Mouse (Mus musculus): ENCODE results near the gene Fem1a. TPM values are rescaled to one million over a fixed set of nuclear protein-coding genes. Genes with fewer than 3 reads are reported as not detected.

Gene Fem1a
- polyA plus RNA-seq, 1 experiment from 2014 or later = 18.3 TPM

- H3K9me3 ChIP-seq (ENCODE audit: control insufficient read depth, low read length) = no peaks in the 10 kb centered on the region
- 3% methylated on average over 23 of the region's 23 CpGs for WGBS
- DNase-seq (ENCODE audit: low spot score) (peak; percentile 64), ATAC-seq (ENCODE audit: insufficient read depth, low FRiP score, low TSS enrichment) (no peak)
- H3K9ac ChIP-seq (ENCODE audit: low read length) = peak overlapping the region; percentile 48
- H3K27me3 ChIP-seq (ENCODE audit: control insufficient read depth, insufficient read depth, low read length) = no peaks in the 10 kb centered on the region
- peaks cover 10% of the 10 kb centered on the region for H3K4me1 ChIP-seq (ENCODE audit: control insufficient read depth, insufficient read depth, low read length)
- peak overlapping the region; percentile 42 for H3K4me3 ChIP-seq (ENCODE audit: low read depth, low read length)
- peak overlapping the region; percentile 58; the same call in 1 of the 2 replicates for H3K27ac ChIP-seq (ENCODE audit: low read depth, low read length)
- peak overlapping the region; percentile 63 for H3K4me2 ChIP-seq (ENCODE audit: low read depth)
- H3K36me3 ChIP-seq (ENCODE audit: control insufficient read depth, insufficient read depth, low read length) = peaks cover 2% of the 10 kb centered on the region
Measured at GRCm38 (mm10) chr17:56289371-56290331, 33.0 kb downstream of the Fem1a start.

GRCm38 (mm10) chr17:56290388-56291170, 34.0 kb downstream of the Fem1a start:
- ATAC-seq (ENCODE audit: insufficient read depth, low FRiP score, low TSS enrichment) (peak; percentile 75), DNase-seq (ENCODE audit: low spot score) (peak; percentile 90)
- 0 out of 2 replicates have a peak overlapping the region, but pooled peaks have one; percentile 35 for H3K27ac ChIP-seq (ENCODE audit: low read depth, low read length)
- H3K4me1 ChIP-seq (ENCODE audit: control insufficient read depth, insufficient read depth, low read length) = peaks cover 10% of the 10 kb centered on the region
- no peaks in the 10 kb centered on the region for H3K9me3 ChIP-seq (ENCODE audit: control insufficient read depth, low read length)
- H3K36me3 ChIP-seq (ENCODE audit: control insufficient read depth, insufficient read depth, low read length) = peaks cover 2% of the 10 kb centered on the region; the same call in 1 of the 2 replicates
- H3K27me3 ChIP-seq (ENCODE audit: control insufficient read depth, insufficient read depth, low read length) = no peaks in the 10 kb centered on the region
- H3K4me3 ChIP-seq (ENCODE audit: low read depth, low read length) = peak overlapping the region; percentile 42
- peak overlapping the region; percentile 63 for H3K4me2 ChIP-seq (ENCODE audit: low read depth)
- H3K9ac ChIP-seq (ENCODE audit: low read length) = peak overlapping the region; percentile 48
- 3% methylated on average over 17 of the region's 17 CpGs for WGBS

DNA sequence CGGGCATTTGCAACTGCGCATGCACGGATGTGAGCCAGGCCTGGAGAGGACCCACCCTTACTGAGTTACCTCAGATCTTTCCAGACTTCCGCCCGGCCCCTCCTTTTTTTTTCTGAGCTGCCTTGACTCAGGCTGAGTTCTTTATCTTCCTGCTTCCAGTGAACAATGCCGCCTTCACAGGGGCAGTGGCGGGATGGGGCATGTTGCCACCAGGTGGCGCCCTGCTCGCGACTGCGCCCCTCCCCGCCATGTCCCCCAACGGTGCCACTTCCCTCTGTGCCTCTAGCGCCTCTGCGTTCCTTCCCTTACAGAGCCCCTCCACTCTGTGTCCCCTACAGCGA, 34.5 kb downstream of the Fem1a start:
- 0 out of 2 replicates have a peak overlapping the region, but pooled peaks have one; percentile 35 for H3K27ac ChIP-seq (ENCODE audit: low read depth, low read length)
- H3K4me2 ChIP-seq (ENCODE audit: low read depth) = peak overlapping the region; percentile 41
- H3K27me3 ChIP-seq (ENCODE audit: control insufficient read depth, insufficient read depth, low read length) = no peaks in the 10 kb centered on the region
- 1% methylated on average over 16 of the region's 16 CpGs for WGBS
- H3K4me3 ChIP-seq (ENCODE audit: low read depth, low read length) = no peak overlapping the region; the same call in 1 of the 2 replicates
- no peaks in the 10 kb centered on the region; the same call in 1 of the 2 replicates for H3K36me3 ChIP-seq (ENCODE audit: control insufficient read depth, insufficient read depth, low read length)
- peak overlapping the region; percentile 55 for H3K9ac ChIP-seq (ENCODE audit: low read length)
- ATAC-seq (ENCODE audit: insufficient read depth, low FRiP score, low TSS enrichment) (peak; percentile 78), DNase-seq (ENCODE audit: low spot score) (peak; percentile 91)
- no peaks in the 10 kb centered on the region for H3K9me3 ChIP-seq (ENCODE audit: control insufficient read depth, low read length)
- peaks cover 10% of the 10 kb centered on the region for H3K4me1 ChIP-seq (ENCODE audit: control insufficient read depth, insufficient read depth, low read length)

- Histone ChIP-seq H3K9ac (ENCODE audit: low read length) (peak overlapping the region; percentile 55; the same call in 1 of the 2 replicates), H3K4me3 (ENCODE audit: low read depth, low read length) (no peak overlapping the region), H3K27ac (ENCODE audit: low read depth, low read length) (no peak overlapping the region), H3K36me3 (ENCODE audit: control insufficient read depth, insufficient read depth, low read length) (no peaks in the 10 kb centered on the region), H3K9me3 (ENCODE audit: control insufficient read depth, low read length) (no peaks in the 10 kb centered on the region), H3K4me2 (ENCODE audit: low read depth) (peak overlapping the region; percentile 41; the same call in 1 of the 2 replicates), H3K4me1 (ENCODE audit: control insufficient read depth, insufficient read depth, low read length) (peaks cover 10% of the 10 kb centered on the region), H3K27me3 (ENCODE audit: control insufficient read depth, insufficient read depth, low read length) (no peaks in the 10 kb centered on the region)
- DNase-seq (ENCODE audit: low spot score) (no peak), ATAC-seq (ENCODE audit: insufficient read depth, low FRiP score, low TSS enrichment) (no peak)
- WGBS = 70% methylated on average over 7 of the region's 7 CpGs
Measured at GRCm38 (mm10) chr17:56291826-56292475, 35.3 kb downstream of the Fem1a start.

- H3K27ac ChIP-seq (ENCODE audit: low read depth, low read length) = no peak within 1 kb of the TSS
- H3K36me3 ChIP-seq (ENCODE audit: control insufficient read depth, insufficient read depth, low read length) = no peaks in the 10 kb centered on the region
- H3K4me3 ChIP-seq (ENCODE audit: low read depth, low read length) = no peak within 1 kb of the TSS
- H3K4me2 ChIP-seq (ENCODE audit: low read depth) = no peak within 1 kb of the TSS
- no peak for ATAC-seq (ENCODE audit: insufficient read depth, low FRiP score, low TSS enrichment)
- no peak for DNase-seq (ENCODE audit: low spot score)
- no peaks in the 10 kb centered on the region for H3K27me3 ChIP-seq (ENCODE audit: control insufficient read depth, insufficient read depth, low read length)
- no peaks in the 10 kb centered on the region for H3K9me3 ChIP-seq (ENCODE audit: control insufficient read depth, low read length)
- 79% methylated on average over 4 of the region's 4 CpGs for WGBS
- H3K4me1 ChIP-seq (ENCODE audit: control insufficient read depth, insufficient read depth, low read length) = peaks cover 10% of the 10 kb centered on the region
- no peak within 1 kb of the TSS; the same call in 1 of the 2 replicates for H3K9ac ChIP-seq (ENCODE audit: low read length)
Measured at GRCm38 (mm10) chr17:56292531-56293222, 36.1 kb downstream of the Fem1a start, which contains the start of gene Plin3. Gene Plin3 (minus strand): TSS chr17:56292873.

GRCm38 (mm10) chr17:56293291-56293690, 36.7 kb downstream of the Fem1a start:
- H3K4me1 ChIP-seq (ENCODE audit: control insufficient read depth, insufficient read depth, low read length) = peaks cover 10% of the 10 kb centered on the region
- no peaks in the 10 kb centered on the region for H3K9me3 ChIP-seq (ENCODE audit: control insufficient read depth, low read length)
- no peak overlapping the region for H3K4me3 ChIP-seq (ENCODE audit: low read depth, low read length)
- WGBS = 63% methylated on average over 1 of the region's 1 CpGs
- no peak overlapping the region for H3K9ac ChIP-seq (ENCODE audit: low read length)
- H3K36me3 ChIP-seq (ENCODE audit: control insufficient read depth, insufficient read depth, low read length) = no peaks in the 10 kb centered on the region
- no peak overlapping the region for H3K27ac ChIP-seq (ENCODE audit: low read depth, low read length)
- no peak for DNase-seq (ENCODE audit: low spot score)
- no peak overlapping the region for H3K4me2 ChIP-seq (ENCODE audit: low read depth)
- ATAC-seq (ENCODE audit: insufficient read depth, low FRiP score, low TSS enrichment) = no peak
- H3K27me3 ChIP-seq (ENCODE audit: control insufficient read depth, insufficient read depth, low read length) = no peaks in the 10 kb centered on the region

DNA sequence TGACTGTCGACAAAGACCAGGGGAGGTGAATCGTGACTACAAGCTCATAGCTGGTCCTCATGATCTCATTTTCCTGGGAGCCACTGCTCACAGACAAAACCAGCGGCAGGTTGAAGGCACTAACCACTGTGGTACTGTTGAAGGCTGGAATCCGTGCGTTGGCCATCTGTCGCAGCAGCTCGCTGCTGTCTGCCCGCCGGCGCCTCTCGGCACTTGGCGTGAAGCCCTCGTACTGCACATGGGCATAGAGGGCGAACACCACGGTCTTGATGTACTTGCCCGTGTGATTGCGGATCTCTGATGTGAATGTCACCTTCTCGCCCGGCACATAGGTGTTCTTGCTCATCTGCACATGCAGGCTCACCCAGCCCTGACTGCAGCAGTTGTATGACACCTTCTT, 37.6 kb downstream of the Fem1a start:
- Histone ChIP-seq H3K4me3 (ENCODE audit: low read depth, low read length) (no peak overlapping the region), H3K27me3 (ENCODE audit: control insufficient read depth, insufficient read depth, low read length) (no peaks in the 10 kb centered on the region), H3K4me1 (ENCODE audit: control insufficient read depth, insufficient read depth, low read length) (peaks cover 7% of the 10 kb centered on the region), H3K27ac (ENCODE audit: low read depth, low read length) (no peak overlapping the region), H3K9me3 (ENCODE audit: control insufficient read depth, low read length) (no peaks in the 10 kb centered on the region), H3K4me2 (ENCODE audit: low read depth) (no peak overlapping the region), H3K9ac (ENCODE audit: low read length) (no peak overlapping the region), H3K36me3 (ENCODE audit: control insufficient read depth, insufficient read depth, low read length) (no peaks in the 10 kb centered on the region)
- 88% methylated on average over 19 of the region's 19 CpGs for WGBS
- DNase-seq (ENCODE audit: low spot score) = no peak
- ATAC-seq (ENCODE audit: insufficient read depth, low FRiP score, low TSS enrichment) = no peak

- no peaks in the 10 kb centered on the region for H3K27me3 ChIP-seq (ENCODE audit: control insufficient read depth, insufficient read depth, low read length)
- no peak overlapping the region for H3K4me3 ChIP-seq (ENCODE audit: low read depth, low read length)
- no peaks in the 10 kb centered on the region for H3K4me1 ChIP-seq (ENCODE audit: control insufficient read depth, insufficient read depth, low read length)
- no peaks in the 10 kb centered on the region for H3K36me3 ChIP-seq (ENCODE audit: control insufficient read depth, insufficient read depth, low read length)
- ATAC-seq (ENCODE audit: insufficient read depth, low FRiP score, low TSS enrichment) = no peak
- no peak overlapping the region for H3K9ac ChIP-seq (ENCODE audit: low read length)
- 78% methylated on average over 1 of the region's 1 CpGs for WGBS
- no peak overlapping the region for H3K27ac ChIP-seq (ENCODE audit: low read depth, low read length)
- H3K4me2 ChIP-seq (ENCODE audit: low read depth) = no peak overlapping the region
- no peaks in the 10 kb centered on the region for H3K9me3 ChIP-seq (ENCODE audit: control insufficient read depth, low read length)
- DNase-seq (ENCODE audit: low spot score) = no peak
Measured at GRCm38 (mm10) chr17:56296201-56296600, 39.6 kb downstream of the Fem1a start.

Measured in neural tube, embryonic 11.5 days (tissue).